Mouse (Mus musculus) erythroblast, embryonic 14.5 days (primary cell): ENCODE results near the gene Gm17416.

ENCODE experiments used
- GATA1 ChIP-seq: IDR thresholded peaks from 2 replicates; pipeline ENCODE4 v1.6.1; 2012; ENCODE audit warnings: low read length, inconsistent platforms, mixed read lengths
- TAL1 ChIP-seq: IDR thresholded peaks from 3 replicates; pipeline ENCODE4 v1.6.1; 2012; ENCODE audit warnings: low read length, inconsistent platforms, mixed read lengths

- TF ChIP-seq TAL1 (no peak), GATA1 (no peak)
These were observed 29.0 kb upstream of the Gm17416 start, which contains the start of gene Defb29 for GRCm38 (mm10) chr2:152539944-152540710.
